ENCODE assay signal across 9 mouse cellular contexts in the genomic region with DNA sequence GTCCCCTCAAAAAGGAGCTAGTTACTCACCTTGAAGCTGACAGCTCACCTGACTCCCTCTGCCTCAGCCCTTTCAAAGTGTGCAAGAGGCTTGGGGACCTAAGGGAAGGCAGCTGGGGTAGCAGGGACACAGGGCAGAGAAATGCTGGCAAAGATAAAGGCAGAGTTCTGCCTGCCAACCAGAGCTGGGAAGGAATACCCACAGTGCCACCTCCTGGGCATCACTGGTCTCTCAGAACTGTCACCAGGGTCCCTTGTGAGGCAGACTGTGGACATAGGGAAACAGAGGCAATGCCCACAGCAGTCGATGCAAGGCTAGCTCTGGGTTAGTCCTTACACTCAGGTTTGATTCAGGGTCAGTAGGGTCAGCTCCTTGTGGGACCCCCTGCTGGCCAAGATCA. TPM values are rescaled to one million over a fixed set of nuclear protein-coding genes. Genes with fewer than 3 reads are reported as not detected.
DNase-seq lines count a peak whose midpoint lies in the region; ATAC-seq and TF ChIP-seq lines count a peak whose summit lies in the region.
"Had no signal": no experiment of that assay in that cellular context is flagged by ENCODE, and none has a peak within 500 bp of the region (broad histone marks: within the 10 kb centered on the region; RNA-seq: fewer than 3 reads in every experiment).

No protein-coding gene starts in this region.

- intact Hi-C loops in heart, postnatal 25 days (cut with DNase I) = no loop called here

- no peak overlapping the region for H3K4me2 ChIP-seq in intestine, postnatal 0 days (replicated peaks; ENCODE audit: low read depth)
- H3K4me2 ChIP-seq: lung, embryonic 15.5 days had no signal

- no peak for ATAC-seq in intestine, postnatal 0 days

- H3K9me3 ChIP-seq in intestine, postnatal 0 days (ENCODE audit: control insufficient read depth) = no peaks in the 10 kb centered on the region
- H3K9me3 ChIP-seq: lung, embryonic 15.5 days had no signal

- no peaks in the 10 kb centered on the region for H3K36me3 ChIP-seq in intestine, postnatal 0 days (ENCODE audit: control insufficient read depth, insufficient read depth)
- H3K36me3 ChIP-seq: lung, embryonic 15.5 days had no signal

- no peak overlapping the region for H3K9ac ChIP-seq in intestine, postnatal 0 days (ENCODE audit: low read depth, low read length)
- H3K9ac ChIP-seq: lung, embryonic 15.5 days had no signal

- TF ChIP-seq CTCF in intestine, postnatal 0 days (IDR thresholded peaks at IDR 0.05; ENCODE audit: low read depth) = peak; percentile 82

- no peaks in the 10 kb centered on the region for H3K27me3 ChIP-seq in intestine, postnatal 0 days (replicated peaks; ENCODE audit: control insufficient read depth, insufficient read depth, low read length)
- H3K27me3 ChIP-seq: lung, embryonic 15.5 days had no signal

- no peak overlapping the region for H3K4me3 ChIP-seq in intestine, postnatal 0 days (ENCODE audit: low read depth, low read length)
- H3K4me3 ChIP-seq: lung, embryonic 15.5 days had no signal

- 67% methylated on average over 1 of the region's 1 CpGs for WGBS in intestine, postnatal 0 days

- no peak overlapping the region for H3K27ac ChIP-seq in intestine, postnatal 0 days (ENCODE audit: low read depth, low read length)
- H3K27ac ChIP-seq: lung, embryonic 15.5 days had no signal

- DNase-seq in heart, adult 18-20 months = peak; percentile 50 to 67
- DNase-seq in heart, postnatal 25 days (ENCODE audit: low spot score) = no peak
- peak; percentile 34 for DNase-seq in ovary, postnatal 36 days (ENCODE audit: low spot score)
- no peak for DNase-seq in ovary, postnatal 14 days (ENCODE audit: low spot score)
- DNase-seq in cerebellum, adult 11-12 months = peak; percentile 82
- peak; percentile 48 for DNase-seq in retina, postnatal 7 days (ENCODE audit: low read depth, low spot score)
- no peak for DNase-seq in frontal cortex, postnatal 36 days (ENCODE audit: low spot score in 2 of 2)

- peaks cover 5% of the 10 kb centered on the region; the same call in 1 of the 2 replicates for H3K4me1 ChIP-seq in intestine, postnatal 0 days (replicated peaks; ENCODE audit: control insufficient read depth, insufficient read depth, low read length)
- H3K4me1 ChIP-seq: lung, embryonic 15.5 days had no signal

RNA-seq across cellular contexts. Expression of a gene that starts 39.8 kb away (rescaled TPM):
- 1 to 10 TPM; 7.2 to 8.1 TPM for total RNA-seq in heart, adult 18-20 months (2021)
- total RNA-seq in heart, postnatal 25 days (2021) = 1 to 10 TPM; 6.2 to 6.5 TPM
- polyA plus RNA-seq in intestine, postnatal 0 days (2015; fragmentation: Nextera tagmentation; extraction: Ambion mirVana) = 11.9 and 12.1 TPM in 2 replicates

Comparison
In these comparisons a context has a peak if more than half of its experiments do, and no peak if none do; other contexts are left out.
1. DNase-seq: peak in heart, adult 18-20 months (2 of 2), ovary, postnatal 36 days (single experiment), cerebellum, adult 11-12 months (single experiment) and retina, postnatal 7 days (single experiment); none in heart, postnatal 25 days (single experiment), ovary, postnatal 14 days (single experiment) and frontal cortex, postnatal 36 days (0 of 2).